Mouse (Mus musculus) MEL (cell line): ENCODE results near the gene Ror2. TPM values are rescaled to one million over a fixed set of nuclear protein-coding genes. Genes with fewer than 3 reads are reported as not detected.

Source experiments
- DNase-seq: peaks from one replicate; pipeline ENCODE4 v3.0.0; 2011; ENCODE audit warnings: low read depth, low spot score
- H3K27ac ChIP-seq: 2 replicates; pipeline ENCODE4 v1.5.1; 2012; ENCODE audit warnings: low read depth, mild to moderate bottlenecking, control low read depth, low read length, moderate library complexity; ENCODE audit not compliant: control insufficient read depth
- H3K27me3 ChIP-seq, 2 experiments: fragments of 150-350 bp in 1 of 2; sonication (generic) in 1 of 2; 2 replicates each; pipeline ENCODE4 v1.6.1; 2012; ENCODE audit warnings: low read length in 2 of 2, mild to moderate bottlenecking in 2 of 2, improper control_type of control experiment in 1 of 2, moderate library complexity in 1 of 2; ENCODE audit not compliant: insufficient read depth in 2 of 2, control insufficient read depth in 1 of 2
- H3K36me3 ChIP-seq, 2 experiments: 2 replicates each; pipeline ENCODE4 v1.6.1; 2012 to 2014; ENCODE audit warnings: low read length in 2 of 2, improper control_type of control experiment in 1 of 2, inconsistent platforms in 1 of 2, mild to moderate bottlenecking in 1 of 2; ENCODE audit not compliant: insufficient read depth in 2 of 2, control insufficient read depth in 1 of 2
- H3K4me1 ChIP-seq, 2 experiments: fragments of 150-350 bp in 1 of 2; sonication (generic) in 1 of 2; 2 replicates each; pipeline ENCODE4 v1.6.1; 2012; ENCODE audit warnings: low read length in 2 of 2, improper control_type of control experiment in 1 of 2, mild to moderate bottlenecking in 1 of 2; ENCODE audit not compliant: insufficient read depth in 2 of 2, control insufficient read depth in 1 of 2
- H3K4me3 ChIP-seq, 2 experiments: fragments of 150-350 bp in 1 of 2; sonication (generic) in 1 of 2; 2 replicates each; pipeline ENCODE4 v1.5.1; 2012; ENCODE audit warnings: low read depth in 2 of 2, low read length in 2 of 2, mild to moderate bottlenecking in 2 of 2, moderate library complexity in 2 of 2, control low read depth in 1 of 2, improper control_type of control experiment in 1 of 2; ENCODE audit not compliant: control insufficient read depth in 1 of 2, insufficient read depth in 1 of 2
- H3K79me2 ChIP-seq: 2 replicates; pipeline ENCODE4 v1.6.1; 2012; ENCODE audit warnings: mild to moderate bottlenecking, low read length, moderate library complexity; ENCODE audit not compliant: control insufficient read depth, poor library complexity, insufficient read depth
- H3K9ac ChIP-seq: 2 replicates; pipeline ENCODE4 v1.6.1; 2012; ENCODE audit warnings: low read depth, mild to moderate bottlenecking, control low read depth, low read length, moderate library complexity; ENCODE audit not compliant: control insufficient read depth, poor library complexity, severe bottlenecking
- H3K9me3 ChIP-seq: fragments of 150-350 bp; sonication (generic); replicated peaks from 2 replicates; pipeline ENCODE4 v1.6.1; 2012; ENCODE audit warnings: mild to moderate bottlenecking, low read length, improper control_type of control experiment, moderate library complexity; ENCODE audit not compliant: insufficient read depth
- CHD2 ChIP-seq: IDR thresholded peaks from 2 replicates; pipeline ENCODE4 v1.6.1; 2011; ENCODE audit warnings: low read length, improper control_type of control experiment
- ELF1 ChIP-seq: IDR thresholded peaks from 2 replicates; pipeline ENCODE4 v1.6.1; 2014; ENCODE audit warnings: low read depth, mild to moderate bottlenecking, inconsistent platforms, low read length, improper control_type of control experiment, moderate library complexity
- GATA1 ChIP-seq: IDR thresholded peaks from 2 replicates; pipeline ENCODE4 v1.6.1; 2011; ENCODE audit warnings: low read depth, low read length, improper control_type of control experiment
- JUND ChIP-seq: IDR thresholded peaks from 2 replicates; pipeline ENCODE4 v1.6.1; 2011; ENCODE audit warnings: low read depth, mild to moderate bottlenecking, improper control_type of control experiment, low read length
- MAX ChIP-seq: IDR thresholded peaks from 2 replicates; pipeline ENCODE4 v1.6.1; 2011; ENCODE audit warnings: low read length, improper control_type of control experiment
- MEF2A ChIP-seq: IDR thresholded peaks from 2 replicates; pipeline ENCODE4 v1.6.1; 2014; ENCODE audit warnings: low read depth, mild to moderate bottlenecking, inconsistent platforms, low read length, improper control_type of control experiment; ENCODE audit not compliant: poor library complexity, insufficient replicate concordance, severe bottlenecking; ENCODE audit errors: extremely low read depth
- MXI1 ChIP-seq: IDR thresholded peaks from 2 replicates; pipeline ENCODE4 v1.6.1; 2011; ENCODE audit warnings: mild to moderate bottlenecking, low read depth, low read length, improper control_type of control experiment
- MYB ChIP-seq: IDR thresholded peaks from 2 replicates; pipeline ENCODE4 v1.6.1; 2011; ENCODE audit warnings: mild to moderate bottlenecking, low read depth, low read length, improper control_type of control experiment
- NELFE ChIP-seq: IDR thresholded peaks from 2 replicates; pipeline ENCODE4 v1.6.1; 2011; ENCODE audit warnings: low read depth, low read length, improper control_type of control experiment
- NRF1 ChIP-seq: IDR thresholded peaks from 2 replicates; pipeline ENCODE4 v1.6.1; 2014; ENCODE audit warnings: low read depth, mild to moderate bottlenecking, inconsistent platforms, low read length, improper control_type of control experiment, moderate library complexity; ENCODE audit not compliant: poor library complexity, insufficient read depth, severe bottlenecking
- SIN3A ChIP-seq: IDR thresholded peaks from 2 replicates; pipeline ENCODE4 v1.6.1; 2012; ENCODE audit warnings: low read length, improper control_type of control experiment, inconsistent platforms
- TAL1 ChIP-seq: IDR thresholded peaks from 2 replicates; pipeline ENCODE4 v1.6.1; 2012; ENCODE audit warnings: mild to moderate bottlenecking, inconsistent platforms, low read length, moderate library complexity, mixed read lengths
- USF1 ChIP-seq: IDR thresholded peaks from 2 replicates; pipeline ENCODE4 v1.6.1; 2014; ENCODE audit warnings: low read depth, mild to moderate bottlenecking, inconsistent platforms, low read length, improper control_type of control experiment, moderate library complexity
- USF2 ChIP-seq, 2 experiments: IDR thresholded peaks; 2 replicates each; pipeline ENCODE4 v1.6.1; 2011 to 2012; ENCODE audit warnings: improper control_type of control experiment in 2 of 2, low read length in 2 of 2, borderline replicate concordance in 1 of 2, inconsistent platforms in 1 of 2, low read depth in 1 of 2, mild to moderate bottlenecking in 1 of 2; ENCODE audit not compliant: insufficient read depth in 1 of 2
- ZC3H11A ChIP-seq: IDR thresholded peaks from 2 replicates; pipeline ENCODE4 v1.6.1; 2012; ENCODE audit warnings: low read depth, mild to moderate bottlenecking, inconsistent platforms, low read length, improper control_type of control experiment
- polyA plus RNA-seq, 2 experiments: library from polyadenylated mRNA; stranded (reverse) in 1 of 2; unstranded in 1 of 2; fragments of >175 nt in 1 of 2; fragments of >200 nt in 1 of 2; gene quantifications; 2 replicates each; pipeline versions ENCODE4 v1.2.1 to v1.2.4; 2012; ENCODE audit warnings: low replicate concordance in 2 of 2, low read depth in 1 of 2; ENCODE audit not compliant: insufficient read length in 2 of 2, insufficient read depth in 1 of 2, missing spikeins in 1 of 2
- total RNA-seq: library from RNA; depleted of rRNA; stranded (reverse); fragments of 300-350 nt; gene quantifications from 2 replicates; pipeline ENCODE4 v1.2.3, GENCODE M21; 2012

Gene Ror2
- total and polyA plus RNA-seq, 3 experiments: not detected

DNA sequence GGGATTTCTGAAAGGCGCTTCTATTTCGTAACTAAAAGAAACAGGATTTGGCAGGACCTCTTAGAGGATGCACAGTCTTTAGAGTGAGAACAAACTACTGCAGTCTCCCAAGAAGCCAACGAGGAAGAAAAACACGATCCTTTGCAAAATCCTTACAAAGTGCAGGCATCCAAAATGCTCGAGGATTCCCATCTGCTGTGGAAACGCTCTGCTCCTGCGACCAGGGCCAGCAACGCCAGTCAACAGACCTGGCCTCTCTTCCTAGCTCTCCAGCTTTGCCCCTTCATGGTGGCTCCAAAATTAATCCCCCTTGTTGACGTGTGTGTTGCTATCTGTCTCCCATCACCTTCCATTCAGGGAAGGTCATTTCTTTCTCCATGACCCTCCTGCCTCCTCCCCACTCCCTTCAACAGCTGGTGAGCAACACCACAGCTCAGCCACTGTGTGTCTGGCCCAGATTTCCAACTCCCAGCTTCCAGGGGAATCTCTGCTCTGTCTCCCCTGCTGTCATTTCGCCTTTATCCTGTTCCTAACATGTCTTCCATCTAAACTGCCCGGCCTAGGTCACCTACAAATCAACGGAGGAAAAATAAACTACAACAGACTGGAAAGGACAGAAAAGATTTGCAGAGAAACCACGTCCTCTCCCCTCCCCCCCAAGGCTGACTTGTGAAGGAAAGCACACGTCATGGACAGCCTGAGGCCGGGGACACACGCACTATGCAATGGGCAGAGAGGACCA, 23.2 kb downstream of the Ror2 start:
- Histone ChIP-seq H3K36me3 (no peaks in the 10 kb centered on the region), H3K27me3 (no peaks in the 10 kb centered on the region), H3K9ac (no peak overlapping the region), H3K79me2 (no peaks in the 10 kb centered on the region)
- TF ChIP-seq GATA1: no peak
- no peak for TF ChIP-seq MYB
- no peak for TF ChIP-seq USF1
- TF ChIP-seq ZC3H11A: no peak
- no peak for TF ChIP-seq NRF1
- no peak for TF ChIP-seq TAL1
- TF ChIP-seq USF2 (IDR thresholded peaks at IDR 0.05; ENCODE audit: borderline replicate concordance in 1 of 2, insufficient read depth in 1 of 2, low read depth in 1 of 2, low read length in 2 of 2): no peak
- TF ChIP-seq, all 39 proteins: peak for 0
- Histone ChIP-seq H3K9me3 (no peaks in the 10 kb centered on the region), H3K27ac (no peak overlapping the region), H3K4me1 (no peaks in the 10 kb centered on the region), H3K4me3 (no peak overlapping the region)
- no peak for DNase-seq

DNA sequence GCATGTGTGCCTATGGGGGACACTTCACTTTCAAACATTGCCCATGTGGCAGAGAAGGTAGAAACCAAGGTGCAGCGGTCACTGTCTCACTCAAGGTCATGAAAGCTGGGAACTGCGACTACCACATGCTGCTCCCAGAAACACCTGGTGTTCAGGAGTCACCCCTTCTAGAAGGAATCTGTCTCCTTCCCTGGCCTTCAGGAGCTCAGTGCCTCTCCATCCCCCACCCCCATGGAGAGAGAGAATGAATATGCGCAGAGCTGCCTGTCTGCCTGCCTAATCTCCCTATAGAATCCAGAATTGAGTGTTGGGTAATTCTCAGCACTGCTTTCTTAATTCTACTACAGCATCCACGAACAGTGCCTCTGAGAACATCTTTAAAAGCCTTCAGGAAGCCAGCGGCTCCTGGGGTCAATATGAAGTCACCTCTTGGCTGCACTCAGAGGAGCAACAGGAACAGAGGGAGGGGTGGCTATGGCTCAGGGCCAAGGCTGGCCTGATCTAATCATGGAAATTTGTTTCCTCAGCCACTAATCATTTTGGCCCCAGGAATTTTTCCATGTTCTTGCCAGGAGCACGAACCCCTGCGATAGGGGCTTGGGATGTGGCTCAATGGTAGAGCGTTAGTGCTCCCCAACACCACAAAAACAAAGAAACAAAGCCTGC, 24.7 kb downstream of the Ror2 start:
- Histone ChIP-seq H3K4me1 (no peaks in the 10 kb centered on the region), H3K27ac (no peak overlapping the region), H3K9ac (no peak overlapping the region), H3K27me3 (no peaks in the 10 kb centered on the region), H3K9me3 (no peaks in the 10 kb centered on the region), H3K79me2 (no peaks in the 10 kb centered on the region), H3K4me3 (no peak overlapping the region), H3K36me3 (no peaks in the 10 kb centered on the region)
- TF ChIP-seq CHD2 (no peak), MEF2A (no peak), USF2 (IDR thresholded peaks at IDR 0.05; ENCODE audit: borderline replicate concordance in 1 of 2, insufficient read depth in 1 of 2, low read depth in 1 of 2, low read length in 2 of 2) (no peak), NELFE (no peak), JUND (no peak), MAX (no peak), MXI1 (no peak), SIN3A (no peak), ELF1 (no peak)
- DNase-seq: no peak
